Mouse (Mus musculus) CH12.LX (cell line): ENCODE results near the gene 4930595D18Rik.

Source experiments
- CHD2 ChIP-seq: IDR thresholded peaks from 2 replicates; pipeline ENCODE4 v1.6.1; 2011; ENCODE audit warnings: low read length, improper control_type of control experiment
- CTCF ChIP-seq, 2 experiments: IDR thresholded peaks in 1 of 2; conservative IDR thresholded peaks in 1 of 2; 2 replicates each; pipeline ENCODE4 v1.5.1; 2011 to 2012; ENCODE audit warnings: low read depth in 2 of 2, low read length in 2 of 2, improper control_type of control experiment in 1 of 2, inconsistent platforms in 1 of 2, mild to moderate bottlenecking in 1 of 2, moderate library complexity in 1 of 2
- E2F4 ChIP-seq: IDR thresholded peaks from 2 replicates; pipeline ENCODE4 v1.6.1; 2011; ENCODE audit warnings: low read depth, low read length, improper control_type of control experiment; ENCODE audit not compliant: insufficient replicate concordance
- ELF1 ChIP-seq: IDR thresholded peaks from 2 replicates; pipeline ENCODE4 v1.6.1; 2014; ENCODE audit warnings: low read depth, mild to moderate bottlenecking, inconsistent platforms, low read length, improper control_type of control experiment
- ETS1 ChIP-seq: conservative IDR thresholded peaks from 2 replicates; pipeline ENCODE4 v1.6.1; 2012; ENCODE audit warnings: low read depth, mild to moderate bottlenecking, inconsistent platforms, low read length, improper control_type of control experiment, moderate library complexity
- GABPA ChIP-seq: IDR thresholded peaks from 2 replicates; pipeline ENCODE4 v1.6.1; 2012; ENCODE audit warnings: low read depth, low read length, improper control_type of control experiment, inconsistent platforms; ENCODE audit not compliant: insufficient replicate concordance
- IRF4 ChIP-seq: IDR thresholded peaks from 2 replicates; pipeline ENCODE4 v1.6.1; 2014; ENCODE audit warnings: low read depth, mild to moderate bottlenecking, inconsistent platforms, low read length, improper control_type of control experiment
- KAT2A ChIP-seq: IDR thresholded peaks from 2 replicates; pipeline ENCODE4 v1.6.1; 2012; ENCODE audit warnings: low read length, improper control_type of control experiment, inconsistent platforms; ENCODE audit not compliant: insufficient replicate concordance
- MAZ ChIP-seq: IDR thresholded peaks from 2 replicates; pipeline ENCODE4 v1.6.1; 2012; ENCODE audit warnings: low read depth, mild to moderate bottlenecking, inconsistent platforms, low read length, improper control_type of control experiment, moderate library complexity
- MEF2A ChIP-seq: IDR thresholded peaks from 2 replicates; pipeline ENCODE4 v1.6.1; 2014; ENCODE audit warnings: low read depth, mild to moderate bottlenecking, inconsistent platforms, low read length, improper control_type of control experiment, borderline replicate concordance
- MXI1 ChIP-seq: IDR thresholded peaks from 2 replicates; pipeline ENCODE4 v1.6.1; 2011; ENCODE audit warnings: mild to moderate bottlenecking, low read depth, low read length, improper control_type of control experiment
- RAD21 ChIP-seq: IDR thresholded peaks from 2 replicates; pipeline ENCODE4 v1.6.1; 2011; ENCODE audit warnings: low read depth, mild to moderate bottlenecking, low read length, improper control_type of control experiment, moderate library complexity
- SMC3 ChIP-seq: IDR thresholded peaks from 2 replicates; pipeline ENCODE4 v1.6.1; 2011; ENCODE audit warnings: low read depth, low read length, improper control_type of control experiment
- UBTF ChIP-seq: IDR thresholded peaks from 2 replicates; pipeline ENCODE4 v1.6.1; 2012; ENCODE audit warnings: low read depth, mild to moderate bottlenecking, inconsistent platforms, low read length, improper control_type of control experiment, moderate library complexity

DNA sequence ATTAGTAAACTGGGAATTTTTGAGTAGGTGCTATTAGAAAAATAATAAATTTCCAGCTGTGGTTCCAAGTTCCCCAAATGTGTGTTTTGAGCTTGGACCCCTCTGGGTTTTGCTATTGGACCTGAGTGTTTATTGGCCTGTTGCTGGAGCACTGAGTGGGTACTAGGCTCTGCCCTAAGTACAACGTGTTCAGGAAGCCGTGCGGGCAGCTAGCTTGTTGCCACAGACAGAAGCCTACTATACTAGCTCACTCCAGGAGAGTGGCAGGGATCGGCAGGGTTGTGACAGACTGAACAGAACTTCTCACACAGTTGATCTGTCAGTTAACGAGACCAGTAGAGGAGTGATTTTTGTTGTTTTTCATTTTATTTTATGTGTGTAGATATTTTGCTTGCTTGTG, 6.1 kb upstream of the 4930595D18Rik start:
- TF ChIP-seq MEF2A (no peak), CHD2 (no peak), CTCF (conservative IDR thresholded peaks at IDR 0.05 in 1 of 2, IDR thresholded peaks at IDR 0.05 in 1 of 2; ENCODE audit: low read depth in 2 of 2, low read length in 2 of 2) (no peak), KAT2A (no peak), UBTF (no peak), MXI1 (no peak), SMC3 (no peak), IRF4 (no peak), ELF1 (no peak), E2F4 (no peak), ETS1 (no peak), GABPA (no peak), MAZ (no peak), RAD21 (no peak)
